Mouse (Mus musculus): Measurements from ENCODE around the gene Sfmbt1.

DNA sequence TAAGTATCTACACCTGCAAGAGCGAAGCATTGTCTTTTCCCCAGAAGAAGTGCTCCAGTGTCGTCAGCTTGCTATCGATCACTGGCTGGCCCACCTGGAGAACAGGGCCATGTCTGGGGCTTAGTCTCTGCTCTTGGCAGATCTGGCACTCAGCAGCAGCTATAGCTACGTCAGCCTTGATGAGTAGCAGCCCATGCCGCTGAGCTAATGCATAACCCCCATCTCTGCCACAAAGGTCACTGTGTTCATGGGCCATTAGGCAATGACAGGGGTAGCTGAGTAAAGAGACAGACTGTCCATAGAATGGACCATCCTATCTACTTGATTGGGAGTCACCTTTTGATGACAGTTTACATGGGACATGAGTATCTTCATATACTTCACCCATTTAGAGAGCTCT, 135.9 kb downstream of the Sfmbt1 start:
- TF ChIP-seq CTCF (IDR thresholded peaks at IDR 0.05; ENCODE audit: extremely low read depth, insufficient read depth, low read length) (no peak), POLR2A (IDR thresholded peaks at IDR 0.05; ENCODE audit: extremely low read depth, insufficient read depth, low read length) (no peak)

All from cortical plate, adult 2 months (tissue).